Mouse (Mus musculus): ENCODE data around the gene Ran. TPM values are rescaled to one million over a fixed set of nuclear protein-coding genes. Genes with fewer than 3 reads are reported as not detected.
"Not testable (repeated sequence)": the region's sequence is repeated elsewhere in the genome, so short reads cannot be mapped to it uniquely, and the experiment has no call there.

Gene Ran
- polyA plus RNA-seq (2015; fragmentation: Nextera tagmentation; extraction: Ambion mirVana): 561 and 579 TPM in 2 replicates

- Histone ChIP-seq H3K4me2 (replicated peaks) (peak within 1 kb of the TSS; percentile 81), H3K4me3 (peak within 1 kb of the TSS; percentile 92), H3K27ac (peak within 1 kb of the TSS; percentile 95), H3K4me1 (peaks cover 15% of the 10 kb centered on the region), H3K9ac (peak within 1 kb of the TSS; percentile 98), H3K9me3 (no peaks in the 10 kb centered on the region), H3K27me3 (no peaks in the 10 kb centered on the region), H3K36me3 (peaks cover 18% of the 10 kb centered on the region)
- WGBS: 2% methylated on average over 56 of the region's 102 CpGs
- ATAC-seq (ENCODE audit: low FRiP score, low read depth): peak; percentile 91
Observed at GRCm38 (mm10) chr5:129019497-129020299, at the start of gene Ran. Gene Ran (plus strand): TSS chr5:129020069.

GRCm38 (mm10) chr5:128970878-128971277 lies 49.0 kb upstream of the Ran start:
- Histone ChIP-seq H3K4me1 (no peaks in the 10 kb centered on the region), H3K27me3 (no peaks in the 10 kb centered on the region), H3K9me3 (peaks cover 7% of the 10 kb centered on the region), H3K4me3 (no peak overlapping the region), H3K36me3 (no peaks in the 10 kb centered on the region), H3K9ac (no peak overlapping the region), H3K27ac (no peak overlapping the region), H3K4me2 (replicated peaks) (peak overlapping the region; percentile 28)
- WGBS: 67% methylated on average over 10 of the region's 10 CpGs
- no peak for ATAC-seq (ENCODE audit: low FRiP score, low read depth)

GRCm38 (mm10) chr5:128971298-128971697 lies 48.6 kb upstream of the Ran start:
- Histone ChIP-seq H3K9ac (no peak overlapping the region), H3K27ac (no peak overlapping the region), H3K9me3 (peaks cover 7% of the 10 kb centered on the region), H3K4me1 (no peaks in the 10 kb centered on the region), H3K27me3 (no peaks in the 10 kb centered on the region), H3K4me3 (no peak overlapping the region), H3K36me3 (no peaks in the 10 kb centered on the region), H3K4me2 (replicated peaks) (peak overlapping the region; percentile 28)
- 16% methylated on average over 14 of the region's 14 CpGs for WGBS
- ATAC-seq (ENCODE audit: low FRiP score, low read depth): no peak

GRCm38 (mm10) chr5:128976266-128976665 lies 43.6 kb upstream of the Ran start:
- Histone ChIP-seq H3K36me3 (no peaks in the 10 kb centered on the region), H3K9ac (no peak overlapping the region), H3K4me3 (no peak overlapping the region), H3K9me3 (peaks cover 7% of the 10 kb centered on the region; the same call in 1 of the 2 replicates), H3K4me2 (replicated peaks) (no peak overlapping the region), H3K27me3 (no peaks in the 10 kb centered on the region), H3K4me1 (no peaks in the 10 kb centered on the region), H3K27ac (no peak overlapping the region)
- WGBS: 28% methylated on average over 4 of the region's 4 CpGs
- ATAC-seq (ENCODE audit: low FRiP score, low read depth): no peak

- not testable (repeated sequence) for H3K27me3 ChIP-seq; H3K9ac ChIP-seq; H3K4me1 ChIP-seq; H3K36me3 ChIP-seq; H3K4me2 ChIP-seq (replicated peaks); H3K27ac ChIP-seq; ATAC-seq (ENCODE audit: low FRiP score, low read depth); H3K4me3 ChIP-seq; H3K9me3 ChIP-seq
- WGBS: 73% methylated on average over 1 of the region's 1 CpGs
Observed at GRCm38 (mm10) chr5:128977466-128977865, 42.4 kb upstream of the Ran start.

GRCm38 (mm10) chr5:128978957-128979356 lies 40.9 kb upstream of the Ran start:
- Histone ChIP-seq H3K4me2 (replicated peaks) (no peak overlapping the region), H3K4me1 (no peaks in the 10 kb centered on the region), H3K9me3 (peaks cover 7% of the 10 kb centered on the region; the same call in 1 of the 2 replicates), H3K4me3 (no peak overlapping the region), H3K36me3 (no peaks in the 10 kb centered on the region), H3K27me3 (no peaks in the 10 kb centered on the region), H3K9ac (no peak overlapping the region), H3K27ac (no peak overlapping the region)
- ATAC-seq (ENCODE audit: low FRiP score, low read depth): no peak
- WGBS: 96% methylated on average over 6 of the region's 7 CpGs

GRCm38 (mm10) chr5:128980857-128981256 lies 39.0 kb upstream of the Ran start:
- Histone ChIP-seq H3K27ac (no peak overlapping the region), H3K36me3 (peaks cover 14% of the 10 kb centered on the region)
- WGBS: 65% methylated on average over 7 of the region's 7 CpGs

GRCm38 (mm10) chr5:128981607-128982006 lies 38.3 kb upstream of the Ran start:
- no peaks in the 10 kb centered on the region for H3K27me3 ChIP-seq
- no peak overlapping the region for H3K27ac ChIP-seq
- no peak for ATAC-seq (ENCODE audit: low FRiP score, low read depth)
- H3K9ac ChIP-seq: no peak overlapping the region
- 28% methylated on average over 12 of the region's 12 CpGs for WGBS
- no peaks in the 10 kb centered on the region for H3K4me1 ChIP-seq
- H3K4me2 ChIP-seq (replicated peaks): no peak overlapping the region
- peaks cover 7% of the 10 kb centered on the region; the same call in 1 of the 2 replicates for H3K9me3 ChIP-seq
- H3K4me3 ChIP-seq: no peak overlapping the region
- H3K36me3 ChIP-seq: peaks cover 21% of the 10 kb centered on the region

More at GRCm38 (mm10) chr5:128980857-128981256, 39.0 kb upstream of the Ran start:
- H3K4me2 ChIP-seq (replicated peaks): no peak overlapping the region
- ATAC-seq (ENCODE audit: low FRiP score, low read depth): no peak
- H3K4me1 ChIP-seq: no peaks in the 10 kb centered on the region
- peaks cover 7% of the 10 kb centered on the region; the same call in 1 of the 2 replicates for H3K9me3 ChIP-seq
- no peak overlapping the region for H3K4me3 ChIP-seq
- no peak overlapping the region for H3K9ac ChIP-seq
- no peaks in the 10 kb centered on the region for H3K27me3 ChIP-seq

- Histone ChIP-seq H3K9me3 (peaks cover 4% of the 10 kb centered on the region; the same call in 1 of the 2 replicates), H3K4me2 (replicated peaks) (no peak overlapping the region), H3K36me3 (peaks cover 31% of the 10 kb centered on the region), H3K9ac (no peak overlapping the region), H3K4me3 (no peak overlapping the region), H3K4me1 (no peaks in the 10 kb centered on the region), H3K27ac (no peak overlapping the region), H3K27me3 (no peaks in the 10 kb centered on the region)
- no peak for ATAC-seq (ENCODE audit: low FRiP score, low read depth)
- 94% methylated on average over 6 of the region's 6 CpGs for WGBS
Observed at GRCm38 (mm10) chr5:128984536-128984935, 35.3 kb upstream of the Ran start.

- Histone ChIP-seq H3K4me3 (no peak overlapping the region), H3K9ac (no peak overlapping the region), H3K36me3 (peaks cover 39% of the 10 kb centered on the region), H3K4me2 (replicated peaks) (no peak overlapping the region), H3K27me3 (no peaks in the 10 kb centered on the region), H3K9me3 (no peaks in the 10 kb centered on the region), H3K27ac (no peak overlapping the region), H3K4me1 (no peaks in the 10 kb centered on the region)
- no peak for ATAC-seq (ENCODE audit: low FRiP score, low read depth)
- 90% methylated on average over 13 of the region's 13 CpGs for WGBS
Observed at GRCm38 (mm10) chr5:128985946-128986345, 33.9 kb upstream of the Ran start.

- H3K4me1 ChIP-seq: no peaks in the 10 kb centered on the region
Observed at GRCm38 (mm10) chr5:128987141-128987954, 32.5 kb upstream of the Ran start.

More at GRCm38 (mm10) chr5:128987141-128987954, 32.5 kb upstream of the Ran start:
- H3K27me3 ChIP-seq: no peaks in the 10 kb centered on the region
- H3K9me3 ChIP-seq: no peaks in the 10 kb centered on the region
- H3K27ac ChIP-seq: no peak overlapping the region
- ATAC-seq (ENCODE audit: low FRiP score, low read depth): no peak
- 81% methylated on average over 19 of the region's 19 CpGs for WGBS
- no peak overlapping the region for H3K9ac ChIP-seq
- H3K4me3 ChIP-seq: no peak overlapping the region
- peaks cover 53% of the 10 kb centered on the region for H3K36me3 ChIP-seq
- H3K4me2 ChIP-seq (replicated peaks): no peak overlapping the region

All from limb, embryonic 13.5 days (tissue).